Mouse (Mus musculus) ES-E14 (cell line): ENCODE results near the gene Cav1. TPM values are rescaled to one million over a fixed set of nuclear protein-coding genes. Genes with fewer than 3 reads are reported as not detected.

Source experiments
- DNase-seq: peaks from one replicate; pipeline ENCODE4 v3.0.0-alpha.2; 2013; ENCODE audit warnings: low read depth, low spot score
- H3K27ac ChIP-seq: 2 replicates; pipeline ENCODE4 v1.5.1; 2012; ENCODE audit warnings: low read depth, mild to moderate bottlenecking, low read length, moderate library complexity, mixed read lengths; ENCODE audit not compliant: poor library complexity, insufficient read depth, severe bottlenecking
- H3K36me3 ChIP-seq: 2 replicates; pipeline ENCODE4 v1.6.1; 2012; ENCODE audit warnings: mild to moderate bottlenecking, low read length, moderate library complexity, mixed read lengths; ENCODE audit not compliant: control insufficient read depth, poor library complexity, insufficient read depth, severe bottlenecking
- H3K4me1 ChIP-seq, 2 experiments: fragments of 150-350 bp in 1 of 2; sonication (generic) in 1 of 2; 2 replicates each; pipeline ENCODE4 v1.6.1; 2012; ENCODE audit warnings: low read length in 2 of 2, mild to moderate bottlenecking in 1 of 2, mixed read lengths in 1 of 2; ENCODE audit not compliant: control insufficient read depth in 2 of 2, insufficient read depth in 2 of 2, poor library complexity in 1 of 2
- H3K4me3 ChIP-seq, 2 experiments: fragments of 150-350 bp in 1 of 2; sonication (generic) in 1 of 2; 2 replicates each; pipeline ENCODE4 v1.5.1; 2012; ENCODE audit warnings: low read length in 2 of 2, low read depth in 1 of 2, mild to moderate bottlenecking in 1 of 2, mixed read lengths in 1 of 2; ENCODE audit not compliant: insufficient read depth in 1 of 2, poor library complexity in 1 of 2, severe bottlenecking in 1 of 2
- H3K9ac ChIP-seq: 2 replicates; pipeline ENCODE4 v1.6.1; 2012; ENCODE audit warnings: low read depth, mild to moderate bottlenecking, low read length, mixed read lengths; ENCODE audit not compliant: poor library complexity, insufficient read depth, severe bottlenecking
- H3K9me3 ChIP-seq: fragments of 150-350 bp; sonication (generic); 2 replicates; pipeline ENCODE4 v1.6.1; 2012; ENCODE audit warnings: low read depth, mild to moderate bottlenecking, low read length; ENCODE audit not compliant: control insufficient read depth, insufficient read depth
- CHD2 ChIP-seq: IDR thresholded peaks from 2 replicates; pipeline ENCODE4 v1.6.1; 2014; ENCODE audit warnings: mild to moderate bottlenecking, low read depth, low read length, inconsistent platforms
- HCFC1 ChIP-seq: IDR thresholded peaks from 2 replicates; pipeline ENCODE4 v1.6.1; 2012; ENCODE audit warnings: low read length, inconsistent platforms, borderline replicate concordance; ENCODE audit not compliant: insufficient read depth
- MAFK ChIP-seq: IDR thresholded peaks from 2 replicates; pipeline ENCODE4 v1.6.1; 2014; ENCODE audit warnings: mild to moderate bottlenecking, low read depth, low read length, inconsistent platforms; ENCODE audit not compliant: insufficient read depth
- ZC3H11A ChIP-seq: IDR thresholded peaks from 2 replicates; pipeline ENCODE4 v1.6.1; 2012; ENCODE audit warnings: low read depth, mild to moderate bottlenecking, inconsistent platforms, low read length, borderline replicate concordance
- ZNF384 ChIP-seq: IDR thresholded peaks from 2 replicates; pipeline ENCODE4 v1.6.1; 2012; ENCODE audit warnings: low read depth, low read length, inconsistent platforms
- in situ Hi-C, 2 experiments: fragments of 600-800 bp; cut with MboI; formaldehyde crosslinking; loops; one replicate each; pipeline ENCODE4 v1.15.1; 2025; ENCODE audit warnings: low sequenced_read_pairs in 2 of 2, inconsistent platforms in 1 of 2; ENCODE audit not compliant: unreplicated experiment in 2 of 2
- total RNA-seq: library from RNA; depleted of rRNA; stranded (reverse); fragments of 300-350 nt; gene quantifications from 2 replicates; pipeline ENCODE4 v1.2.3, GENCODE M21; 2012

Gene Cav1
- total RNA-seq, 1 experiment = 35.7 TPM

DNA sequence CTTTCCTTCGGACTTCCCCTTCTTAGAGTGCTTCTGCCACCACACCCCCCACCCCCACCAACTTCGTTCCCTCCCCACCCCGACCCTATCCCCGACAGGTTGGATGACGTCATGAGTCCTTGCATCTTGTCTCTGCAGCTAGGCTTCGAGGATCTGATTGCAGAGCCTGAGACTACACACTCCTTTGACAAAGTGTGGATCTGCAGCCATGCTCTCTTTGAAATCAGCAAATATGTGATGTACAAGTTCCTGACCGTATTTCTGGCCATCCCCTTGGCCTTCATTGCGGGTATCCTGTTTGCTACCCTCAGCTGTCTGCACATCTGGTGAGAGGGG lies 24.4 kb upstream of the Cav1 start:
- Histone ChIP-seq H3K36me3 (no peaks in the 10 kb centered on the region), H3K4me1 (peaks cover 0 to 2% of the 10 kb centered on the region in 2 experiments; a peak in 1 of 4 replicates), H3K27ac (no peak overlapping the region), H3K9ac (no peak overlapping the region), H3K9me3 (no peaks in the 10 kb centered on the region), H3K4me3 (no peak overlapping the region)
- DNase-seq = no peak
- TF ChIP-seq HCFC1 (no peak), CHD2 (no peak), ZC3H11A (no peak)
- in situ Hi-C loops = no loop called here

- Histone ChIP-seq H3K9me3 (no peaks in the 10 kb centered on the region), H3K4me3 (no peak overlapping the region), H3K36me3 (no peaks in the 10 kb centered on the region), H3K27ac (no peak overlapping the region), H3K9ac (no peak overlapping the region), H3K4me1 (peaks cover 0 to 2% of the 10 kb centered on the region in 2 experiments; a peak in 1 of 4 replicates)
- no peak for DNase-seq
- in situ Hi-C loops = no loop called here
- no peak for TF ChIP-seq ZC3H11A
- no peak for TF ChIP-seq ZNF384
- no peak for TF ChIP-seq HCFC1
- no peak for TF ChIP-seq MAFK
- TF ChIP-seq CHD2 = no peak
Measured at GRCm38 (mm10) chr6:17282159-17282558, 24.0 kb upstream of the Cav1 start.

GRCm38 (mm10) chr6:17283834-17284233 lies 22.3 kb upstream of the Cav1 start:
- peaks cover 0 to 2% of the 10 kb centered on the region in 2 experiments; a peak in 1 of 4 replicates for H3K4me1 ChIP-seq
- no peaks in the 10 kb centered on the region for H3K36me3 ChIP-seq
- TF ChIP-seq ZC3H11A = no peak
- TF ChIP-seq MAFK = no peak
- no peak for TF ChIP-seq ZNF384
- TF ChIP-seq HCFC1 = no peak
- no peak for TF ChIP-seq CHD2
- no peak for DNase-seq
- H3K27ac ChIP-seq = no peak overlapping the region
- H3K9ac ChIP-seq = no peak overlapping the region
- no peak overlapping the region for H3K4me3 ChIP-seq
- in situ Hi-C loops = no loop called here
- H3K9me3 ChIP-seq = no peaks in the 10 kb centered on the region

GRCm38 (mm10) chr6:17286381-17286780 lies 19.8 kb upstream of the Cav1 start:
- in situ Hi-C loops = no loop called here

DNA sequence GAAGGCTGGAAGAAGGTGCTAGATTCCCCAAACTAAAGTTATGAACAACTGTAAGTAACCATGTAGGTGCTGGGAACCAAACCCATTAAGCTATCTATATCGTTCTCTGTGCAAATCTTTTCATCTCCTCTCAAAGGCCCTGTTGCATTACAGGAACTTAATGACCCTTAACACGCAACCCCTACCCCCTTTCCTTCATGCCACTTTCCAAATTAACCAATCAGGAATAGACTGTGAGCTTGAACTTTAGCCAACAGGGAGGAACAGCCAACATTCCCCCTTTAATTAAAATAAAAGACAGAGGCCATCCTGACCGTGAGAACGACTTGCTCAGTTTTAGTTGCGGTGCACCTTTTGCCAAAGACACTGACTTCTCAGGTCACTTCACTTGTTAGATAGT lies 11.0 kb upstream of the Cav1 start:
- Histone ChIP-seq H3K9ac (no peak overlapping the region), H3K27ac (no peak overlapping the region), H3K4me1 (no peaks in the 10 kb centered on the region), H3K9me3 (no peaks in the 10 kb centered on the region), H3K4me3 (no peak overlapping the region), H3K36me3 (no peaks in the 10 kb centered on the region)
- TF ChIP-seq CHD2 (no peak), ZC3H11A (no peak), MAFK (no peak), ZNF384 (no peak)
- DNase-seq = no peak
- in situ Hi-C loops = no loop called here

More at GRCm38 (mm10) chr6:17286381-17286780, 19.8 kb upstream of the Cav1 start:
- H3K4me1 ChIP-seq = no peaks in the 10 kb centered on the region; a peak in 1 of 4 replicates
- no peak overlapping the region for H3K27ac ChIP-seq
- H3K36me3 ChIP-seq = no peaks in the 10 kb centered on the region
- H3K9ac ChIP-seq = no peak overlapping the region
- DNase-seq = no peak
- no peak overlapping the region for H3K4me3 ChIP-seq
- no peak for TF ChIP-seq HCFC1
- no peak for TF ChIP-seq CHD2
- TF ChIP-seq MAFK = no peak
- no peak for TF ChIP-seq ZNF384
- no peak for TF ChIP-seq ZC3H11A
- no peaks in the 10 kb centered on the region for H3K9me3 ChIP-seq
